Mouse (Mus musculus): ENCODE measurements around the gene Tnfsf15.

DNA sequence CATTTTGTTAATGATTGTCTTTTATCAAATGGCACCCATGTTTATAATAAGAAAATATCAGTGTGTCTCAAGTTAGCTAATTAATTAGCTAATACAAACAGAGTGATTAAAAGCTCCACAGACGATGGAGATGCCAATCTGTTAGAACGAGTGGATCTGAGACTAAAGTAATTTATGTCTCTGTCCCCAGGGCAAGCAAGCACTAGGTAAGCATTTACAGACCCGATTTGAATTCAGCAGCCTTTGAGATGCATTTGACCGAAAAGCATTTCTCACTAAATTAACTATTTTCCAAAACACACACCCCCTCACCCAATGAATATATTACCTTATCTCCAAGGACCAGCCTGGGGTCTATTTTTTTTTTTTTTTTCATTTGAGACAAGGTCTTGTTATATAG lies 18.2 kb downstream of the Tnfsf15 start:
- no peak for TF ChIP-seq CTCF (IDR thresholded peaks at IDR 0.05; ENCODE audit: control insufficient read depth, insufficient read depth, insufficient replicate concordance, low read depth, low read length)
- no peak for TF ChIP-seq POLR2A (IDR thresholded peaks at IDR 0.05; ENCODE audit: control insufficient read depth, low read depth, low read length)

All from testis, adult 2 months (tissue).